Mouse (Mus musculus): ENCODE data around the gene Gast. TPM values are rescaled to one million over a fixed set of nuclear protein-coding genes. Genes with fewer than 3 reads are reported as not detected.
A peak's percentile ranks its signal among the peaks of the same experiment; 100 is the strongest.
"Not testable (repeated sequence)": the region's sequence is repeated elsewhere in the genome, so short reads cannot be mapped to it uniquely, and the experiment has no call there.

Gast gene
- polyA plus RNA-seq, 1 experiment from 2014 or later = 0.89 TPM

DNA sequence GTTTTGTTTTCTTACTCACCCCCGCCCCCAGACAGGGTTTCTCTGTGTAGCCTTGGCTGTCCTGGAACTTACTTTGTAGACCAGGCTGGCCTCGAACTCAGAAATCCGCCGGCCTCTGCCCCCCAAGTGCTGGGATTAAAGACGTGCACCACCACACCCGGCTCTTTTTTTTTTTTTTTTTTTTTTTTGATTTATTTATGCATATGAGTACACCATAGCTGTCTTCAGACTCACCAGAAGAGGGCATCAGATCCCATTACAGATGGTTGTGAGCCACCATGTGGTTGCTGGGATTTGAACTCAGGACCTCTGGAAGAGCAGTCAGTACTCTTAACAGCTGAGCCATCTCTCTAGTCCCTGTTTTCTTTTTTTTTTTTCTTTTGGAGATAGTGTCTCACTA is 25.5 kb upstream of the Gast start:
- WGBS = 95% methylated on average over 5 of the region's 6 CpGs
- not testable (repeated sequence) for H3K4me1 ChIP-seq; ATAC-seq (ENCODE audit: low FRiP score); H3K4me2 ChIP-seq (replicated peaks); H3K9ac ChIP-seq; H3K27me3 ChIP-seq; H3K4me3 ChIP-seq; H3K9me3 ChIP-seq (replicated peaks); H3K36me3 ChIP-seq; H3K27ac ChIP-seq

DNA sequence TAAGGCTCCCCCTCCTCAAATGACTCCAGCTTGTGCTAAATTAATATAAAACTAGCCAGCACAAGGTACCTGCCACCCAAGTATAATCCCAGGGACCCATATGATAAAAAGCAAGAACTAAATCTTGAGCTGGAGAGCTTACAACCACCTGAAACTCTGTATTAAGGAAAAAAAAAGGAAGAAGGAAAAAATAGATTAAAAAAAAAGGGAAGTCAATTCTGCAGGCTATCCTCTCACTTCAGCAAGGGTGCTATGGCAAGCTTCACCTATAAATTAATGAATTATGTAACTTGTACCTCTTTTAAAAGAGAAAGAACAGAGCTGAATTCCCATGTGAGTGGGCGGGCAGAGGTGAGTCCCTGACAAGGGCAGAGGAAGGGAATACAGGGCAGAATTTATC is 22.6 kb upstream of the Gast start:
- Histone ChIP-seq H3K4me2 (replicated peaks) (no peak overlapping the region), H3K4me1 (peaks cover 9% of the 10 kb centered on the region), H3K9me3 (replicated peaks) (no peaks in the 10 kb centered on the region), H3K4me3 (no peak overlapping the region), H3K27me3 (no peaks in the 10 kb centered on the region), H3K27ac (0 out of 2 replicates have a peak overlapping the region, but pooled peaks have one; percentile 48), H3K36me3 (no peaks in the 10 kb centered on the region), H3K9ac (no peak overlapping the region)
- ATAC-seq (ENCODE audit: low FRiP score) = no peak
- 54% methylated on average over 1 of the region's 1 CpGs for WGBS

DNA sequence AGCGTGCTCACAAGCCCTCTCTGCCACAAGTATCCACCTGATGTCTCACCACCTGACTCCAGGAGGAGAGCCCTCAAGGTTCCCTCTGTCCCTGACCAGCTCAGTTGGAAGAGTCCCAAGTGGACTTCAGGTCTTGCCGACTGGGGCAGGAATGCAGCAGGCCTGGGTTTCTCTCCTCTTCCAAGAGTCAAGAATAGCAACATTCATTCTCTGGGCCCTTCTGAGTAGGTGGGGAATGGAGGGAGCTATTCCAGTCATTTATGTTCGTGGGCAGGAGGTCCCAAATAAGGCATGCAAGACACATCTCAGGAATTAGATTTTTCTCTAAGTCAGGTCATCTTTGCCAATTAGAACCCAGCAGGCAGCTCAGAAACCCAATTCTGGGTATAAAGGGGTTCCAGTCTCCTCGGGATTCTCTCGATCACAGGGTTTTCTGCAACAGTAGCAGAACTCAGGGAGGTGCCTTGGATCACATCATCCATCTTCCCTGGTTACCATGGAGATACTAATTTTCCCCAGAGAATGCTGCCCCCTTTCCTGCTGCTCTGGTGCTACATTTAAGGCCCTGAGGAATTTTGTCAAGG is 22.0 kb upstream of the Gast start:
- Histone ChIP-seq H3K27ac (peak overlapping the region; percentile 52; the same call in 1 of the 2 replicates), H3K27me3 (no peaks in the 10 kb centered on the region), H3K36me3 (no peaks in the 10 kb centered on the region), H3K4me3 (no peak overlapping the region), H3K9ac (no peak overlapping the region), H3K4me1 (peaks cover 9% of the 10 kb centered on the region), H3K9me3 (replicated peaks) (no peaks in the 10 kb centered on the region), H3K4me2 (replicated peaks) (no peak overlapping the region)
- 28% methylated on average over 5 of the region's 5 CpGs for WGBS
- 0 out of 2 replicates have a peak, but pooled peaks have one; percentile 26 for ATAC-seq (ENCODE audit: low FRiP score)

DNA sequence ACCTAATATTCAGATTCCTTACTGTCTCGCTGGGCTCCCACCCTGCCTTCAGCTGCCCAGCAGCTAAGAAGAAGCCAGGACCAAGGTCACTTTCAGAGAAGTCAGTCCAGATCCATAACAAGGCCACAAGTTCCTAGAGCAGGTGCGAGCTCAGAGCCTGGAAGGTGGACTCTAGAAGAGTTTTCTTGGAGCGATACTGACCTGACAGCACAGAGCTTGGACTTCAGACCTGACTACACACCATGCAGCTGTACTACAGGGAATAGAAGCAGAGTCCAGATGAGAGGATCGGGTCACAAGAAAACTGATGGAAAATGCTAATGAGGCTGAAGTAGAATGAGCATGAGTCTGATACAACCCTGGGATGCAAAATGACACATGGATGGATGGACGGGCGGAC is 20.8 kb upstream of the Gast start:
- Histone ChIP-seq H3K36me3 (no peaks in the 10 kb centered on the region), H3K9me3 (replicated peaks) (no peaks in the 10 kb centered on the region), H3K4me2 (replicated peaks) (no peak overlapping the region), H3K27me3 (no peaks in the 10 kb centered on the region), H3K4me1 (peaks cover 9% of the 10 kb centered on the region), H3K9ac (no peak overlapping the region), H3K27ac (no peak overlapping the region), H3K4me3 (no peak overlapping the region)
- WGBS = 86% methylated on average over 6 of the region's 6 CpGs
- ATAC-seq (ENCODE audit: low FRiP score) = no peak

DNA sequence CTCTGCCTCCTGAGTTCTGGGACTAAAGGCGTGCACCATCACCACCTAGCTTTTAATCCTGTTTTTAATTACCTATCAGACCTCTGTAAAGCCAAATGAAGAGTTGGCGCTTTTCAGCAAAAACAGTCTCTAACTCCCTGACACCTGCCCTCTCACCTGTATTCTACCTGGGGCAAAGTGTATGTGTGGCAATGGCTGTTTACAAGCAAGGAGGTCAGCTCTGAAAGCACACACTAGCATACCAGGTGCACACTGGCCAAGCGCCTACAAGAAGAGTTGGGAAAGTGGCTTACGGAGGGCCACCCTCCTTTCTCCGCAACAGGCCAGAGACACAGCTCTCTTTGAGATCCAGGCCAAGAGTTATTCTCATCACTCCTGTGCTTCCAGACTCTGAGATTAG is 18.8 kb upstream of the Gast start:
- H3K27me3 ChIP-seq = no peaks in the 10 kb centered on the region
- H3K9me3 ChIP-seq (replicated peaks) = no peaks in the 10 kb centered on the region
- H3K27ac ChIP-seq = no peak overlapping the region
- no peak for ATAC-seq (ENCODE audit: low FRiP score)
- H3K4me3 ChIP-seq = no peak overlapping the region
- no peaks in the 10 kb centered on the region for H3K36me3 ChIP-seq
- H3K9ac ChIP-seq = no peak overlapping the region
- no peak overlapping the region for H3K4me2 ChIP-seq (replicated peaks)
- WGBS = 87% methylated on average over 5 of the region's 5 CpGs
- H3K4me1 ChIP-seq = peaks cover 9% of the 10 kb centered on the region

DNA sequence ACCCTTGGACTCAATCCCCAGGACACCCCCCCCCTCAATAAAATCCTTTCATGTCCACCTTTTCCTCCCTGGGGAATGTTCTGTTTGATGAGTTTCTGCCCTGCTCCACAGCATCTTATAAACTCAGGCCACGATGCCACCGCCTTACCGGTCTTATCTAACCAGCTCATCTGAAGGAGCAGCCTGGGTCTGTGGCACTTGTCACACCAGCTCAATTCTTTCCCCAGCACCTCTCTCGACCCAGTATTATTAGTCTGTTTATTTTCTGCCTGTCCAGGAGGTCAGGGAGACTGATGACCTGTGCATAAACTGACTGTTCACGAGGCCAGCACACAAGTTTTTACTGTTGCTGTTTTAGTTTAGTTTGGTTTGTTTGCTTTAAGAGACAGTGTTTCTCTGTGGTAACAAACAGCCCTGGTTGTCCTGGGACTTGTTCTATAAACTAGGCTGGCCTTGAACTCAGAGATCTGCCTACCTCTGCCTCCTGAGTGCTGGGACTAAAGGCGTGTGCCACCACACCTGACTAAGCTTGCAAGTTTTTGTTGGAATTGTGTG is 16.3 kb upstream of the Gast start:
- H3K36me3 ChIP-seq = peaks cover 13% of the 10 kb centered on the region
- WGBS = 76% methylated on average over 6 of the region's 6 CpGs
- H3K9ac ChIP-seq = no peak overlapping the region
- H3K27me3 ChIP-seq = no peaks in the 10 kb centered on the region
- H3K27ac ChIP-seq = no peak overlapping the region
- H3K9me3 ChIP-seq (replicated peaks) = no peaks in the 10 kb centered on the region
- no peak overlapping the region for H3K4me3 ChIP-seq
- no peak for ATAC-seq (ENCODE audit: low FRiP score)
- no peak overlapping the region for H3K4me2 ChIP-seq (replicated peaks)
- H3K4me1 ChIP-seq = peaks cover 7% of the 10 kb centered on the region; the same call in 1 of the 2 replicates

DNA sequence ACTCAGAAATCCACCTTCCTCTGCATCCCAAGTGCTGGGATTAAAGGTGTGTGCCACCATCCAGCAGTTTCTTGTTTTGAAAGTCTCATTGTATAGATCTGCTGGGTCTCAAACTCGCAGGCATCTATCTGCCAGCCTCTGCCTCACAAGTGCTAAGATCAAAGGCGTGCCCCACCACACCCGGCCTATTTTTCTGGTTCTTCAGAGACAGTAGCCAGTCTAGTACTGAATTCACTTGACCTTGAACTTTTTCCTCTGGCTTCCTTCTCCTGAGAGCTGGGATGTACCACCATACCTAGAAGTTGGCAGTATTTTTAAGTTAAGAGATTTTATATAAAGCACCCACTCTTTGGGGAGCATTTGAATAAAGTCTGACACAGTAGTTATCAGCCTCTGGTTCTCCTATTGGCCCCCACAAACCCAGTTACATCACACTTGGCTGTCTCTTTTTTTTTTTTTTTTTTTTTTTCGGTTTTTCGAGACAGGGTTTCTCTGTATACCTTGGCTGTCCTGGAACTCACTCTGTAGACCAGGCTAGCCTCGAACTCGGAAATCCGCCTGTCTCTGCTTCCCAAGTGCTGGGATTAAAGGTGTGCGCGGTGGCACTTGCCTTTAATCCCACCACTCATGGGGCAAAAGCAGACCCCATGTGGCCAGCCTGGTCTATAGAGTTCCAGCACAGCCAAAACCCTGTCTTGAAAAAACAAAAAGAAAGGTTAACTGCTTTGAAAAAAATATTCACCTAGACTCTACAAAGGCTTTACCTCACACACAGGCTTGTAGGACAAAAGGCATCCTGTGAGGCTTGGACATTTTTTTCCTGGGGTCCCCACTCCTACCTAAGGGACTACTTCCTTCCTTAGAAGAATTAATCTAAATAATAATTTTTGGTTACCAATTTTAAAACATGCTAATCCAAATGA is 15.4 kb upstream of the Gast start:
- Histone ChIP-seq H3K27ac (peak overlapping the region; percentile 93), H3K9me3 (replicated peaks) (no peaks in the 10 kb centered on the region), H3K36me3 (peaks cover 13% of the 10 kb centered on the region), H3K4me1 (peaks cover 7% of the 10 kb centered on the region; the same call in 1 of the 2 replicates), H3K9ac (no peak overlapping the region), H3K4me2 (replicated peaks) (peak overlapping the region; percentile 53), H3K4me3 (peak overlapping the region; percentile 64), H3K27me3 (no peaks in the 10 kb centered on the region)
- 88% methylated on average over 10 of the region's 10 CpGs for WGBS
- peak; percentile 15 for ATAC-seq (ENCODE audit: low FRiP score)

DNA sequence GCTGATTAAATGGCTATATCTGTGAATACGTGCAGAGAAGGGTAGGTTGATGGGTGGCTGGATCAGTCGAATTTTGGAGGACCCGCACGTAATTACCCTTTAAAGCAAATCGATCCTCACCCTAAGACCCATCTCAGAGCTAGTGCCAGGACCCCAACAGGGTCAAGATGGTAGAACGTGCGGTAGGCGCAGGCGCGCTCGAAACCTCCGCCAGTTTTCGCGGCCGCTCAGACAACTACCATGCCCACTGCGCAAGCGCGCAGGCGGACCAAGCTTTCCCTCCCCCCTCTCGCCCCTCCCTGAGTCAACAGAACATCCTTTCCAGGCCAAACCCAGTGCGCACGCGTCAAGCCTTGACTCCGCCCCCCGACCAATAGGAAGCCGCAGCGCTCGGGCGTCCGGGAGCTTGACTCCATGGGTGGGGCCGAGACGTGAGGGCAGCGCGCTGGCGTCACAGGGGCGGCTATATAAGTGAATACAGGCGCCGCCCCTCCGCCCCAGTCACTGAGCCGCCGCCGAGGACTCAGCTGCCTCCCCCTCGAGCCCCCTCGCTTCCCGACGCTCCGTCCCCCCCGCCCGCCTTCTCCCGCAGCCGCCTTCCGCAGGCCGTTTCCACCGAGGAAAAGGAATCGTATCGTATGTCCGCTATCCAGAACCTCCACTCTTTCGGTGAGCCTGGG is 14.6 kb upstream of the Gast start, which contains the start of gene Eif1:
Gene Eif1, plus strand, starts transcription at position 394 of the 680 bp plus-strand sequence.
- no peaks in the 10 kb centered on the region for H3K27me3 ChIP-seq
- H3K4me2 ChIP-seq (replicated peaks) = peak within 1 kb of the TSS; percentile 82
- peak within 1 kb of the TSS; percentile 64 for H3K4me3 ChIP-seq
- peak within 1 kb of the TSS; percentile 98 for H3K9ac ChIP-seq
- H3K9me3 ChIP-seq (replicated peaks) = no peaks in the 10 kb centered on the region
- peak within 1 kb of the TSS; percentile 93 for H3K27ac ChIP-seq
- peak; percentile 92 for ATAC-seq (ENCODE audit: low FRiP score)
- under 1% methylated on average over 41 of the region's 58 CpGs for WGBS
- peaks cover 13% of the 10 kb centered on the region for H3K36me3 ChIP-seq
- peaks cover 7% of the 10 kb centered on the region; the same call in 1 of the 2 replicates for H3K4me1 ChIP-seq

DNA sequence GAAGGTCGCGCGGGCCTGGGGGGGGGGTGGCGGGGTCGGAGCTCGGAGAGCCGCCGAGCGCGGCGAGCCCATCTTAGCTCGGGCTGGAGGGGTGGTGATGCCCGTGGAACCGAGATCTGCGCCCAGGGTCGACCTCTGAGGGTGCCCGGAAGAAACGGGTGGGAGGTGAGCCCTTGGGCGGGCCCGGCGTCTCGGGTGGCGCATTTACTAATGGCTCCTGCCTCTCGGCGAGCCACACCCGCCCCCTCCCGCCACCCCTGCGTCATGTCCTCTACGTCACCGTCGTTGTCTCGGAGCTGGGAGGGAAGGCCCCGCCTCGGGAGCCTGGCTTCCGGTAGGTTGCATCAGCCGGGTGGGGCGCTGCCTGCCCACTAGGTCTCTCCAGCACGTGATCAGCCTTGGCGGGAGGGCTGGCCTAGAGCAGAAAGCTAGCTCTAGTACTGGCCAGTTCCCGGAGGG is 14.0 kb upstream of the Gast start:
- 0% methylated on average over 32 of the region's 40 CpGs for WGBS
- Histone ChIP-seq H3K9ac (peak overlapping the region; percentile 98), H3K4me1 (peaks cover 7% of the 10 kb centered on the region; the same call in 1 of the 2 replicates), H3K4me3 (peak overlapping the region; percentile 64), H3K9me3 (replicated peaks) (no peaks in the 10 kb centered on the region), H3K27ac (peak overlapping the region; percentile 93), H3K27me3 (no peaks in the 10 kb centered on the region), H3K36me3 (peaks cover 13% of the 10 kb centered on the region), H3K4me2 (replicated peaks) (peak overlapping the region; percentile 82)
- ATAC-seq (ENCODE audit: low FRiP score) = peak; percentile 87

DNA sequence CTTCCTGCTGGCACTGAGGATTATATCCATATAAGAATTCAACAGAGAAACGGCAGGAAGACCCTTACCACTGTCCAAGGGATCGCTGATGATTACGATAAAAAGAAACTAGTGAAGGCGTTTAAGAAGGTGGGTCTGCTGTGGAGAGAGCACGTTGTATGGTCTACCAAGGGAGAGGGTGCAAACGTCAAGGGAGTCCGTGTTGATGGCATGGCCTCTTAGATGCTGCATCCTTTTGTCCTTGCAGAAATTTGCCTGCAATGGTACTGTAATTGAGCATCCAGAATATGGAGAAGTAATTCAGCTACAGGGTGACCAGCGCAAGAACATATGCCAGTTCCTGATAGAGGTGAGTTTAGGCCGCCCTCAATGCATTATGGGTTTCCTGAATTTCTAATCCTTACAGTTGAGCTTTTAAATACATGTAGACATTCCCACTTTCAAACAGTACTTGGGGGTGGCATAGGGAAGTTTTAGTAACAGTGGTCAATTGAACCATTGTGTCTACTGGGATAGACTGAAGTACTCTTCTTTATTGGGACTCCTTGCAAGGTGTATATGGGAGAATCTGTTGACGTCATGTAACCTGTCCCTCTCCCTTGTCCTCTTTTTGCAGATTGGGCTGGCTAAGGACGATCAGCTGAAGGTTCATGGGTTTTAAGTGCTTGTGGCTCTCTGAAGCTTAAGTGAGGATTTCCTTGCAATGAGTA is 13.4 kb upstream of the Gast start:
- 20% methylated on average over 11 of the region's 11 CpGs for WGBS
- Histone ChIP-seq H3K4me2 (replicated peaks) (peak overlapping the region; percentile 82), H3K36me3 (peaks cover 13% of the 10 kb centered on the region), H3K4me3 (peak overlapping the region; percentile 64), H3K27ac (peak overlapping the region; percentile 93), H3K9ac (peak overlapping the region; percentile 98)
- not testable (repeated sequence) for H3K4me1 ChIP-seq; H3K27me3 ChIP-seq; H3K9me3 ChIP-seq (replicated peaks)
- ATAC-seq (ENCODE audit: low FRiP score) = 0 out of 2 replicates have a peak, but pooled peaks have one; percentile 0

DNA sequence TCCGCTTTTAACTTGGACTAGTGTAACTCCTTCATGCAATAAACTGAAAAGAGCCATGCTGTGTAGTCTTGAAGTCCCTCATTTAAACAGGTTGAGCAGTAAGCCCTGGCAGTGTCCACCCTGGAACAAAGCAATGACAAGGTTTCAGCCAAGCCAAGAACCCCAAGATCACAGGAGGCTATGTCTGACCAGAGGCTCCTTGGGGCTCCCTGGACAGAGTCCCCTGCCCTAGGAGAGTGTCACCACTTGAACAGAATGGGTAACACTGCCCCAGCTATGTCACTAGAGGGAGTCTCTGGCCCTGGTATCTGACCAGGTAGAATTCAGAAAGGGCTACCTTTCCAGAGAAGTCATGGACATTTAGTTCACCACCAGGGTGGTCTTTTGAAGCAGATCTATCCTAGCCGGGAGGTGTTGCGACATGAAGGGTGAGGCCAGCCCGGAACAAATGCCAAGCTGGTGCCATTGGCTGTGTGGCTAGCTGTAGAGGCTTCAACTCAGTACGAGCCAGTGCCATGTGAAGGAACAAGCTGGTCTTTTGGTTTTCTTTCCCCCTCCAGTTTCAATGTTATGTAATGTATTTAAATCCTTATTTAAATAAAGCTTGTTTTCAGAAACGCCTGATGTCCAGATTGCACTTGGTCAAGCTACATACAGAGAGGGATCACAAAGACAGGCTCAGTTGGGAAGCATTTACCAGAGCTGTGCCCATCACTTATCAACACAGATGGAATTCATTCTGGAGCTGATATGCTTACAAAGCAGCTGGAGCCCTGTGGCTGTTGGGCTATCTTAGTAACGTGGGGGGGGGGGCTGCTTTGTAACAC is 12.5 kb upstream of the Gast start:
- not testable (repeated sequence) for H3K27me3 ChIP-seq; H3K9ac ChIP-seq; H3K4me3 ChIP-seq; H3K9me3 ChIP-seq (replicated peaks); ATAC-seq (ENCODE audit: low FRiP score); H3K4me1 ChIP-seq
- Histone ChIP-seq H3K36me3 (peaks cover 13% of the 10 kb centered on the region), H3K27ac (peak overlapping the region; percentile 7; the same call in 1 of the 2 replicates), H3K4me2 (replicated peaks) (0 out of 2 replicates have a peak overlapping the region, but pooled peaks have one; percentile 6)
- WGBS = 84% methylated on average over 7 of the region's 7 CpGs
